Mouse (Mus musculus) retina, postnatal 7 days (tissue): Measurements from ENCODE around the gene S100pbp.

Experiments used
- DNase-seq: peaks from one replicate; pipeline ENCODE4 v3.0.0-alpha.2; 2012; ENCODE audit warnings: low read depth, low spot score

The S100pbp gene

DNA sequence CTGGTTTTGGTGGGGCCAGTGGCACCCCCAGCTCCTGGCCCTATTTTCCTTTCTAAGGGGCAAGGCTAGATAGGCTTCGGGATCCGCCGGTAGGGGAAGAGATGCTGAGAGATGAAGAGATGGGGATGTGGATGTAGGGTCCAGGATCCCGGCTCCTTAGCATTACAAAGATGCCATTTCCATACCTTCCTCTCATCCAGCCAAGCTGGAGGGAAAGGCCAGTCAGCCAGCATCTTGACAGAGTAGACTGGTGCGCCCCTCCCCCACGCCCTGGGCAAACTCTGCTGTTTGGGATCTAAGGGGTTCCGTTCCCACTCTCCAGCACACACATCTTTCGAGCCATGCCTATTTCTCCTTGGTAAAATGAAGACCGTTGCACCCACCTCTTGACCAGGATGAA, 83.5 kb downstream of the S100pbp start:
- DNase-seq: no peak

DNA sequence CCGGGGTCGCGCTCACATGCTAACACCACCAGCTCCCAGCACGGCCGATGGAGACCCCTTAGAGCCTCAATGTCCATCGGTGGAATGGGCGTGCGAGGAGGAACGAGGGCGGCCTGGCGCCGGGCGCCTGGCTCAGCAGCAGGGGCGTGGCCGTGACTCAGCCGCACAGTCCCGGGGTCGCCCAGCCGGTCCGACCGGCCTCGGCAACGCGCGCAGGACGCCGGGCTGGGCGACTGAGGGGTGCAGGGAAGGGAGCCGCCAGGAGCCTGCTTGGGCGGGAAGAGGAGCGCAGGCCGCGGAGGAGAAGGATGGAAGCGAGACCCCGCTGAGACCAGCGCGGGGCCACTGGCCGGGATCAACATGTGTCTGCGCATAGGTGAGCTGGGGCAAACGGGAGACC, 84.2 kb downstream of the S100pbp start, which contains the start of gene Tmem54:
Gene Tmem54, plus strand, starts transcription at position 193 of the 400 bp plus-strand sequence.
- no peak for DNase-seq

DNA sequence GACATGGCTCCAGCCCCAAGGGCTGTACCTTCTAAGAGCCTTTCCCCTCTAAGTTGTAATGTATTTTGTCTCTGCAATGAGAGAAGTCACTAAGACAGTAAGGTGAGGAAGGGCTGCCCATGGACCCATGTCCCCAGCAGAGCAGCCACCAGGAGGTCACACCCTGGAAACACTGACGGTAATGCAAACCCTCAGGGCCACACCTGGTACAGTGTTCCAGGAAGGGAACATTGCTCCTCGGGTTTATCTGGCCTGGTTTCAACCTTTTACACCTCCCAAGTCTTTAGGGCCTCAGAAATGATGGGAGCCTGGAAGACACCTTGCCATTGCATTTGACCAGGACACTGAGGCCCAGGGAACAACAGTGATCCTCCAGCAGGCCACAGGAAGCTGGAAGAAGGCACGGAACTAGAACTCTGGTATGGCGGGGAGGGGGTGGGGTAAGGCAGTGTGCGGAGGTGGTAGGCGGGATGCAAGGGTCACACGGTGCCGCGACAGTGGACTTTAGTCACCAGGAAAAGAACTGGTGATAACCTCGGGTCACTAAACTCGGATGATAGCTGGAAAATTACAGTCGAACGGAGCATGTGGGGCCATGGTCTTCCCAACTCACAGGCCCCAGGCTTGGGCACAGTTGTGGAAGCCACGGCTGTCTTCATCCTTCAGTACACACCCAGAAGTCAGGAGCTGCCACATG, 87.2 kb downstream of the S100pbp start:
- no peak for DNase-seq
